Mouse (Mus musculus) adrenal gland, postnatal 25 days (tissue): ENCODE data around the gene Ropn1l. TPM values are rescaled to one million over a fixed set of nuclear protein-coding genes. Genes with fewer than 3 reads are reported as not detected.

Experiments
- DNase-seq: peaks from one replicate; pipeline ENCODE4 v3.0.0; 2021; ENCODE audit warnings: mixed read lengths
- long read RNA-seq: library from polyadenylated mRNA; stranded (forward); transcript quantifications from one replicate; pipeline ENCODE4 v2.0.0, GENCODE M21; 2021
- total RNA-seq: library from RNA; stranded (reverse); gene quantifications from 2 replicates; pipeline ENCODE4 v1.2.3, GENCODE M21; 2021

Gene Ropn1l
- total RNA-seq, result 2.0 and 3.6 TPM in 2 replicates
- long read RNA-seq, partial matches to known transcripts, result 0 of 5 reads
- long read RNA-seq, other reads (novel, unspliced or antisense), result 1 of 5 reads

- peak; percentile 96 for DNase-seq
Observed at GRCm38 (mm10) chr15:31453098-31453916, at the start of gene Ropn1l. TSS of gene Ropn1l (minus strand) at chr15:31453737.

GRCm38 (mm10) chr15:31502996-31503395 lies 49.5 kb upstream of the Ropn1l start:
- DNase-seq, result no peak

DNA sequence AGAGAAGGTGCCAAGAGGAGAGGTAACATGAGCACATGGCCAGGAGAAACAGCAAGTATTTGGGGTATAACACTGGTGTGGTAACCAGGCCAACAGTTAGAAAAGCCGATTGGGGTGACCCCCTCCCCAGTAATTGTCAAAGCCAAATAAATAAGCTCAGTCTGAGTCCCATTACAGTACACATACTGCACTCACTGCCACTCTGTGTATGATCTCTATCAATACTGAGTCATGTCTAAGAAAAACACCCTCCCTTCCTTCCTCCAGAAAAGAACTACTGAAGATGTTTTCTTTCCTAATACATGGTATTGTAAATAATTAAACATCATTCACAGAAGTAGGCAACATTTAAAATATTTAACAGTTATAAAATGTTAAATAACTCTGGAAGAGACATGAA lies 48.8 kb upstream of the Ropn1l start:
- no peak for DNase-seq

GRCm38 (mm10) chr15:31494803-31495202 lies 41.3 kb upstream of the Ropn1l start:
- DNase-seq, result no peak

GRCm38 (mm10) chr15:31494310-31494709 lies 40.8 kb upstream of the Ropn1l start:
- DNase-seq, result no peak

DNA sequence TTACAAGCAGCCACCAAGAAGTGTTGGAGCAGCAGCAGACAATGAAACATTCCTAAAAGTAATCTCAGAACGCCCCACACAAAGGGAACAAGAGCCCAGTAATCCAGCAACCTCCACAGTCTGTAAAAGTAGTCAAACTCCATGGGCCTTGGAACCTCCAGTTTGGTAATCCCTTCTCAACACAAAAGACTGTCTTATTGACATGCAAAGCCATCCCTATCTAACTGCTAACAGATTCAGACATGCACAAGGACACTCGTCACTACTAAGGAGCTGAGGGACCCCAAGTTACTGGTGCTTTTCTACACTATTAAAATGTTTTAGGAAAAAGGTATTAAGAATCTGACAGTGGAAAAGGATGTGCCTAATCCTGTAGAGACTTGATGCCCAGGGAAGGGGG lies 33.9 kb upstream of the Ropn1l start:
- DNase-seq, result no peak

DNA sequence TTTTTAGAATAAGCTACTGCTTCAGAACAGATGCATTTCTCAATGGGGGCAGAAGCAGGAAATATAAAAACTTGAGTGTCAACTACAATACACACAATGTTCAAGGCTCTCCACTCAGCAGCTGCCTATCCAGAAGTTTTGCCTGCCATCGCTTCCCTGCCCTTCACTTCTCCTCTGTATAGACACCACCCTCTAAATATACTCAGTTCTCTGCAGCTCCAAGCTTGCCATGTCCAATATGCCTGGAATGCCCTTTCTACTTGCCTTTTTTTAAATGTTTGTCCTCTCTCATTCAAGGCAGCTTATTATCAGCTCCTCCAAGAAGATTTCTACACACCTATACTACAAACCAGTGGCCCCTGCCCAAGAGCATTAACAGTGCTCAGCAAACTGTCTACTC lies 23.1 kb upstream of the Ropn1l start:
- DNase-seq, result no peak

- DNase-seq, result no peak
Observed at GRCm38 (mm10) chr15:31472645-31473574, 19.4 kb upstream of the Ropn1l start.

DNA sequence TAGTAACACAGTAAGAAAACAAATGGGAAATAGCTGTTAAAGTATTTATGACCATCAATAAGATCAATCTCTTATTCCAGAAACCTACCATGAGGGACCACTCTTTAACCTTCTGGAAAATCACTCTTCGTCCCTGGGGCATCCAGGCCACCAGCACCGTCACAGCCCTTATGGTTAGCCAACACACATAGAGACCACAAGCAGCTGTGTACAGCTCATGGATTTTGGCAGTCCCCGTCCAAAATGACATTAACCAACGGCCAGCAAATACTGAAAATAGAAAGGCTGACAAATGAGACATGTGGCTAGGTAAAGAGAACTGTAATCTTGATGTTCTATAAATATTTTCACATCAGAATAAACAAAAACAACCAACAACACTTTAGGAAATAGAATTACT lies 18.0 kb upstream of the Ropn1l start:
- no peak for DNase-seq

DNA sequence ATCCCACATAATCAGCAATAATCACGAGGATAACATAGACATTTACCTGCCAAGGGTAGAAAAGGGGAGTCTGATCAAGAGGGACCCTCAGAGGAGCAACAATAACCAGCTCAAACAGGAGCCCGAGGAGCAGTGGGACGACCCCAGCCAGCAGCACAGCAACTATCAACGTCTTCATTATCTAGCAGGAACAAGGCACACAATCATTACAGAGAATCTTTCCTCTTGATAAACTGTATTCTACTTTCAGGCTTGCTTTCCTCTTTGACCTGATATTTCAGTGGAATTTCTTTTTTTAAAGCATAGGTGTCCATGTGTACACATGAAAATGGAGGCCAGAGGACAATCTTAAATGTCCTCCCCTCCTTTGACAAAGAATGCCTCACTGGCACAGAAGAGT lies 16.0 kb upstream of the Ropn1l start:
- no peak for DNase-seq

DNA sequence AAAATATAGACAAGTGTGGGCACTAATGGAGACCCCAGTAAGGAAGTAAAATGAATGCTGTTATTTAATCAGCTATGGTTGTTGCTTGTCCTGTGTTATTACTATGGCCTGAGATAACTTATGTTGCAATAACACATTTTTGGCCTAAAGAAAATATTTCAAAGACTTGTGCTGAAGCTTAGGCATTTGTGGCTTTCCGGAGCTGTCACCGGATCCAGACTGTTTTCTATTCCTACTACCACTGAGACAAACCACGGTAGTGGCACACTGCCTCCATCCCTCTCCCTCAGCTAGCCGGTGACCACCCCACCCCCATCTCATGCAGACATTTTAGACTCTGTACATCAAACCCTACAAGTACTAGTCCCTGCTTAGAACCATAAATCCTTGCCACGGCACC lies 15.3 kb upstream of the Ropn1l start:
- DNase-seq, result no peak

DNA sequence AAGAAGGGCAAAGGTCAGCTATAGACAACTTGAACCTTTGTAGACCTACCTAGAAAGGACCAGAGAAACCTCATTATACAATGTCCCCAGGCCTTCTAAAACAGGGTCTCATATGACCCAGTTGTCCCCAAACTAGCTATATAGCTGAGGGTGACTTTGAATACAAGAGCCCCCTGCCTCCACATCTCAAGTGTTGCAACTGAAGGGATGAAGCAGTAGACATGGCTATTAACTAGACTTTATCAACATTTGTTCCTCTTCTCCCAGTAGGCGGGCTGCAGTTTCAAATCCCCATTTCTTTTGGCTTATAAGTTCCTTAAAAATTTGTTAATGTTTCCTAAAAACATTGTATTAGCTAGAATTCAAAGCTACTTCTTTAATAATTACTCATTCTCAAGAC lies 13.2 kb upstream of the Ropn1l start:
- no peak for DNase-seq

GRCm38 (mm10) chr15:31466295-31466694 lies 12.8 kb upstream of the Ropn1l start:
- DNase-seq, result no peak

DNA sequence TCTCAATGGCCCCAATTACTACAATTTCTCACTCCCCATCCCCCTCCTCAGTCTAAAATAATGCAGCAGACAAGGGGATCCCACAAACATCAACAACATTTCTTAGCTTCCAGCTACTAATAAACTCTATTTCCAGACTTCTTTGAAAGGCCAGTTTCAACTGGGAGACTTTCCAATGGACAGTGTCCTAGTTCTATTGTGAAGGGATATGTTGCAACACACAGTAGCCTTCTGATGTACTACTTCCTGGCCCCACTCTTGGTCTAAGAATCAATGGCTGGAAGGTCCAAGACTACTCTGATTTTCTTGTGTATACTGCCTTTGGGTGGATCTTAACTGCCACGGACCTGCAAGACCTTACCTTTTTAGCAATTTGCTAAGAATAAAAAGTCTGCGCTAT lies 12.3 kb upstream of the Ropn1l start:
- no peak for DNase-seq

DNA sequence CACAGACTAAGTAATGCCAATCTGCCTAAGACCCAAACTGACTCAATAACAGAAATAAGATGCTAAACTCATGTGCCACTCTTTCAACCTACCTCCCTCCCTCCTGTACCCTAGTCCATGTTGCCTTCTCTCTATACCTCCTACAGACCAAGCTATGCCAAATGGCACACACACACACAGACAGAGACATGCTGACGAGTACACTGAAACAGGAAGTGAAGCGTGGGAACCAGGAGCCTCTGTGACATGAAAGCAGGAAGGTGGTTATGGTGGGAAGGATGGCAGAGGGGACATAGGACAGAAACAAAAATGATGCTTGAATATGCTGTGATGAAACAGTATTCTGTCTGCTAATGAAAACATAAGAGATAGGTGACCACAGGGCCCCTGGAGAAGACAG lies 7.0 kb upstream of the Ropn1l start:
- DNase-seq, result no peak

DNA sequence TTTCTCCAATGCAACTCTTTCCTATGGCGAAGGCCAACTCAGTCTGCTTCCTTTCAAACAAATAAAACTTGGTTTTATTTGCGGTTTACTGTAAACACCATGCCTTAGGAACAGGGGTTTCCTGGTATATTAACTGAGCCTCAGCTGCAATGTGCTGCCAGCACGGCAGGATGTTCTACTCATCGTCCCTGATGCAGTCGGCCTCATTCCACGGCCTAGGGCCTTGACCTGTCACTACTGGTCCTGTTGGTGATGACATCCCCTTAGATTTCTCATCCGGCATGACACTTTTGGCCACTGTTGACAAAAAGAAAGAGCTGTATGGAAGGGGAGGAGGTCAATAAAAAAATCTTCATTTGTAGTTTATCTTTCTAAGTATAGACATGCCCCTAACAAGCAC lies 4.5 kb upstream of the Ropn1l start:
- DNase-seq, result peak; percentile 59

- DNase-seq, result no peak
Observed at GRCm38 (mm10) chr15:31456381-31456780, 2.8 kb upstream of the Ropn1l start.

DNA sequence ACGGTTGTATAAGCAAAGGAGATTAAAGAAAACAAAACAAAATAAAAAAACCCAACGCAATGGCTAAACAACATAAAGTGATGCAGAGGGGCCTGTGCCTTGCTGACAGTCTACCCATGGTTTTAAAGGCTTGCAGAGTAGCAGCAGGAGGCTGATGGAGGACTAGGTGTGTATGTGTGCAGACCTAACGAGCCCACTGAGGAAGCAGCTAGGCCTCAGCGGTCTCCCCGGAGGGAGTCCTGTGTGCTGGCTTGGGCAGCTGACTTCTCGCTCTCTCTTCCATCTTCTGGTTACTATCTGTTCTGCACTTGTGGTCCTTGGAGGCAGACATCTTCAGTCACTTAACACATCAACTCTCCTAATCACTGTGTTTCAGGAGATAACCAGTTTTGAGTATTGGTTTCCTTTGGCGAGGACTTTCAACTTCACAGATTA lies 1.3 kb upstream of the Ropn1l start:
- DNase-seq, result no peak

DNA sequence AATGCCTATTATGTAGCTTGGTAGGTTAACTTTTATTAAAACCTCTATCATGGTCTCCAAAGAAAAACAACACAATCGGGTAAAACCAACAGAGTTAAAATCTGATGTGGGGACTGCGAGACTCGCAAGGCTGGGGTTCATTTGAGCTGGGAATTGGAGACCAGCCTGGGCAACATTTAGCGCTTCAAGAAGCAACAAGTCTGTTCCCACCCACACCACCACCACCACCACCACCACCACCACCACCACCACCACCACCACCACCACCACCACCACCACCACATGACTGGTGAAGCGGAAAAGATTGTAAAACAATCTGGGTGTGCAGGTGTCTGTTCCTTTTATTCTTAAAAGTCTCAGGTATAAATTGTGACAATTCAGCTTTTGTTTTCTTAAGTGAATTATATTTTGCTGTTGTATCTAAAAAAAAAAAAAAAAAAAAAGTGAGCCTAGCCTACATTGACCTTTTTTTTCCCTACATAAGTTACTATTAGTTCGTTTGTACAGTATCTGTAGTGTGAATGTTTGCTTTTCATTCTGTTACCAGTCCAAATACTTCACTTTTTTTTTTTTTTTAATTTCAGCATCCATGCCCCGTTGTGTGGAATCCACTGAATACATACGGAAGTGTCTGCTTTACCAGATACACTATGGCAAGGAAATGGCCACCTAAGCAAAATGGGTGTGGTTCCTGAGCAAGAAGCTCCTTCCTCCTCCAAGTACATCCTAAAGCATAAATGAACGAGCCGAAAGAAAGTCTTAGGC lies 741 bp upstream of the Ropn1l start:
- no peak for DNase-seq

GRCm38 (mm10) chr15:31452336-31453097 lies 1.0 kb downstream of the Ropn1l start:
- DNase-seq, result no peak

DNA sequence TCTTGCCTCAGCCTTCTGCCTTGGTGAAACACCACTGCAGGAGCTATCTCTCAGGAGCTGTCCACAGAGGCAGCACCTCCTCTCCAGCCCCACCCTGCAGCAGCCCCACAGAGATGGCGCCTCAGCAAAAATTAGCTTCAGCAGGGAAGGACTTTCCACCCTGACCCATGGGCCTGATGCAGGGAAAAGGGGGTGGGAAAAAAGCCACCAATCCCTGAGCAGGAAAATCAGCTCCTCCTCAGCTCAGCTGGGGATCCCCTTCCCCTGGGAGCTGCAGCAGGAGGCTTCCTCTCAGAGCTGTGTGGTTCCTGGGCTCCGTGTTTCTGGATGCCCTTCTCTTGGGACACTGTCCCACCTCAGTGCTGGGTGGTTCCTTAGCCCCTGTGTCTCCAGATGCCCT lies 3.8 kb downstream of the Ropn1l start:
- DNase-seq, result no peak

DNA sequence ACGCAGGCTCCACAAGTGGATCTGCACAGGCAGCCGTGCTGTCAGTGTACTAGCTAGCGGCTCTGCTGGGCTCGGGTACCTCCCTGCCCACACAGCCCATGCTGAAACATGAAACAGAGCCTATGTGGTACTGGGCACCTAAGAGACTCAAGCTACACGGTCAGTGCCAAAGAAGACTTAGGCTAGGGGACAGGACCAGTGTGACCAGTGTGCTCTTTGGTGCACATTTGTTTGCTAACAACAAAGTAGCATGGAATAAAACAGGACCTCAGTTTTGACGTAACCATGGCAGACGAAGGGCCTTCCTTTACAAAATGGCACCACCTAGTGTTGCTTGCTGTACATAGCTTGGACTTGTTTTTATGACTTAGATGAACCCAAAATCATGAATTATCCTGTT lies 6.4 kb downstream of the Ropn1l start:
- DNase-seq, result no peak
